Mouse (Mus musculus): ENCODE measurements at regions not wholly inside any gene's neighbourhood (a gene's known extent, or its start where the extent isn't known, plus 50 kb on each side); places are given as distances from the start of the nearest gene placed in this dataset.
A peak's percentile ranks its signal among the peaks of the same experiment; 100 is the strongest.

DNA sequence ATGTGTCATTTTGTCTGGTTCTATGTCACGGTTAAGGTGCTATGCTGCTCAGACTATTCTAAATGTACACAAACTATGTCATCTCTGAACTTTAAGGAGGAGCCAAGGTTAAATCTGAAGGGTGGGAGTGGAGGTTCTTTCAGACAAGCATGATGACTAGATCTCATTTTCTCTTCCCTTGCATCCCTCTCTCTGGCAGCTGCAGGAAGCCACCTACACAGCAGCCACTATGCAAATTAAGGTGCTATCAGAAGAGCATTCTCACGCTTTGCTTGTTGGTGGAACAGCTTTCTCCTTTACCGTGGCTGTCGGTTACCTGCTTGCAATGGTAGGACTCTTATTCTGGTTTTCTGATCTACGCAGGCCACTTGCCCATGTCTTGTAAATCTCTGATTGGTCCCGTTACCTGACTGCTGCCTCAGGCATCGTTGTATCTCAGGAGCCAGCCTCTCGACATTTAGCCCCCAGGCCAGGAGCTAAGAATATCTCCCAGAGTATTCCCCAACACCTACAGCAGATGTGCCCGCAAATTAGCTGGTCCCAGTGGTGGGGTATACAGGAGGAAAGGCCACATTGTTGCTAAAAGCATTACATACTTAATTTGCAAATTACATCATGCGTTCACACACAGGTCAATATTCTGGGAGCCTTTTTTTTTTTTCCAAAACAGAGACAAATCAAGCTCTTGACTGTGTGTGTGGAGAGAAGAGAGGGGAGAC, 192.6 kb downstream of the Emx2 start:
- Histone ChIP-seq H3K27ac (ENCODE audit: low read depth) (no peak overlapping the region), H3K27me3 (ENCODE audit: insufficient read depth, low read length) (no peaks in the 10 kb centered on the region), H3K4me3 (ENCODE audit: low read depth, low read length) (no peak overlapping the region), H3K36me3 (replicated peaks; ENCODE audit: insufficient read depth, low read length) (no peaks in the 10 kb centered on the region), H3K4me1 (ENCODE audit: insufficient read depth) (no peaks in the 10 kb centered on the region), H3K4me2 (ENCODE audit: low read depth, low read length) (no peak overlapping the region), H3K9me3 (ENCODE audit: low read length) (no peaks in the 10 kb centered on the region), H3K9ac (replicated peaks) (no peak overlapping the region)
- TF ChIP-seq EP300 (IDR thresholded peaks at IDR 0.05; ENCODE audit: low read depth) (no peak), CTCF (IDR thresholded peaks at IDR 0.05; ENCODE audit: low read depth) (no peak)
- no peak for ATAC-seq
- DNase-seq: no peak
- WGBS (ENCODE audit: insufficient replicate concordance): 62% methylated on average over 10 of the region's 10 CpGs

GRCm38 (mm10) chr19:59653631-59654367, 195.6 kb downstream of the Emx2 start:
- no peak overlapping the region for H3K27ac ChIP-seq (ENCODE audit: low read depth)
- H3K9ac ChIP-seq (replicated peaks): no peak overlapping the region
- H3K9me3 ChIP-seq (ENCODE audit: low read length): no peaks in the 10 kb centered on the region
- ATAC-seq: no peak
- 62% methylated on average over 18 of the region's 18 CpGs for WGBS (ENCODE audit: insufficient replicate concordance)
- no peak overlapping the region for H3K4me2 ChIP-seq (ENCODE audit: low read depth, low read length)
- no peaks in the 10 kb centered on the region for H3K36me3 ChIP-seq (replicated peaks; ENCODE audit: insufficient read depth, low read length)
- no peak overlapping the region for H3K4me3 ChIP-seq (ENCODE audit: low read depth, low read length)
- TF ChIP-seq EP300 (IDR thresholded peaks at IDR 0.05; ENCODE audit: low read depth) (no peak), CTCF (IDR thresholded peaks at IDR 0.05; ENCODE audit: low read depth) (no peak)
- DNase-seq: no peak
- H3K4me1 ChIP-seq (ENCODE audit: insufficient read depth): no peaks in the 10 kb centered on the region
- H3K27me3 ChIP-seq (ENCODE audit: insufficient read depth, low read length): no peaks in the 10 kb centered on the region

GRCm38 (mm10) chr19:59655321-59655720, 197.1 kb downstream of the Emx2 start:
- Histone ChIP-seq H3K4me3 (ENCODE audit: low read depth, low read length) (no peak overlapping the region), H3K4me2 (ENCODE audit: low read depth, low read length) (no peak overlapping the region), H3K9ac (replicated peaks) (no peak overlapping the region), H3K9me3 (ENCODE audit: low read length) (no peaks in the 10 kb centered on the region), H3K4me1 (ENCODE audit: insufficient read depth) (no peaks in the 10 kb centered on the region), H3K27me3 (ENCODE audit: insufficient read depth, low read length) (no peaks in the 10 kb centered on the region), H3K36me3 (replicated peaks; ENCODE audit: insufficient read depth, low read length) (no peaks in the 10 kb centered on the region), H3K27ac (ENCODE audit: low read depth) (no peak overlapping the region)
- TF ChIP-seq CTCF (IDR thresholded peaks at IDR 0.05; ENCODE audit: low read depth): no peak
- ATAC-seq (no peak), DNase-seq (no peak)
- 74% methylated on average over 2 of the region's 2 CpGs for WGBS (ENCODE audit: insufficient replicate concordance)

DNA sequence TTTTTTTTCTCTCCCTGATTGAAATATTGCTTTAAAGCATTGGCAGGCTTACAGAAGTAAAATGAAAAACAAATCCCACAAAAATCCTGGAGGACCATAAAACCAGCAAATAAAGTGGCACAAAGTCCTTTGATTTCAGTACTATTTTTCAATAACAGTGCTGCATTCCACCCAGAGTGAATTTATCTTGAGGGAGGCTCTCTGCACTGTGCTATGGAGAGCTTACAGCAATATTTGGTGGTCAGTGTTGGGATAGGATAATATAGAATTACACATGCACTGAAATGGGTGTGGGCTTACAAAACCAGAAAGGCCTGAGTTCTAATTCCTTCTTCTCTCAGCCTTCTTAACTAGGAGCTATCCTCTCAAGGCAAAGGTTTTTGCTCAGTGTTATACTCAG, 211.6 kb downstream of the Emx2 start:
- Histone ChIP-seq H3K27me3 (ENCODE audit: insufficient read depth, low read length) (no peaks in the 10 kb centered on the region), H3K4me1 (ENCODE audit: insufficient read depth) (no peaks in the 10 kb centered on the region), H3K9ac (replicated peaks) (no peak overlapping the region), H3K27ac (ENCODE audit: low read depth) (no peak overlapping the region), H3K9me3 (ENCODE audit: low read length) (no peaks in the 10 kb centered on the region), H3K4me3 (ENCODE audit: low read depth, low read length) (no peak overlapping the region), H3K36me3 (replicated peaks; ENCODE audit: insufficient read depth, low read length) (no peaks in the 10 kb centered on the region), H3K4me2 (ENCODE audit: low read depth, low read length) (no peak overlapping the region)
- no peak for DNase-seq
- TF ChIP-seq CTCF (IDR thresholded peaks at IDR 0.05; ENCODE audit: low read depth) (no peak), EP300 (IDR thresholded peaks at IDR 0.05; ENCODE audit: low read depth) (no peak)
- no peak for ATAC-seq

DNA sequence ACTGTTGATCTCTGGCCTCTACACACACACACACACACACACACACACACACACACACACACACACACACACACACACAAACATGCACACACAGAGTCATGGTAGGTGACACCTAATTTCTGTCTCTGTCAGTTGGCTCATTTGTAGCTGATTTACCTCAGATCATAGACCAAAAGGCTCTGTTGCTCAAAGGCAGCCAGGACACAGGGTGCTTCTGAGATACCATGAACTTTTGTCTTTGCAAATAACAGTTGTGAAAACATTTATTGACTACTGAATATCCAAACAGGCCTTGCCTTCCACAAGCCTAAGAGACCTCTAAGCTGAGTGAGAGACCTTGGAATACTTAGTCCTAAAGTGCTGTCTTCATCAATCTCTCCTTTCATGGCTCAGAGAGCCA, 215.4 kb downstream of the Emx2 start:
- Histone ChIP-seq H3K9me3 (ENCODE audit: low read length) (no peaks in the 10 kb centered on the region), H3K4me1 (ENCODE audit: insufficient read depth) (no peaks in the 10 kb centered on the region), H3K27me3 (ENCODE audit: insufficient read depth, low read length) (no peaks in the 10 kb centered on the region), H3K9ac (replicated peaks) (no peak overlapping the region), H3K4me3 (ENCODE audit: low read depth, low read length) (no peak overlapping the region), H3K4me2 (ENCODE audit: low read depth, low read length) (no peak overlapping the region), H3K27ac (ENCODE audit: low read depth) (no peak overlapping the region), H3K36me3 (replicated peaks; ENCODE audit: insufficient read depth, low read length) (no peaks in the 10 kb centered on the region)
- ATAC-seq (peak; percentile 68), DNase-seq (no peak)
- TF ChIP-seq CTCF (IDR thresholded peaks at IDR 0.05; ENCODE audit: low read depth) (no peak), EP300 (IDR thresholded peaks at IDR 0.05; ENCODE audit: low read depth) (no peak)

DNA sequence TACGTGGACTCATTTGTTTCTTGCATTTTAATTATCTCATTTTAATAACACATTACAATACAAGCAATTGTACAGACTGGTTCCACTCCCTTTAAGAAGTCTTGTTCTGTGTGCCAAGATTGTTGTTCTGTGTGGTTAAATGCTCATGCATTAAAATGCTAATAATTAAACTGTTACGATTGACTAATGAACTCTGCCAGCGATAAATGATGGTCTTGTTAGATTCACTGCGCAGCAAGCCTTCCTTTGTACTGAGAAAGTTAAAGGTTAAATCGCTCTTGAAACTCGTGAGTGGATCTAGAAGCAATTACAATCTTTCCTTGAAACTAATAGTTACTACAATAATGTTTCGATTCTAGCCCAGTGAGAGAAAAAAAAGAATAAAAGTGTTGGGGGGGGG, 221.0 kb downstream of the Emx2 start:
- Histone ChIP-seq H3K4me3 (ENCODE audit: low read depth, low read length) (no peak overlapping the region), H3K27ac (ENCODE audit: low read depth) (no peak overlapping the region), H3K9ac (replicated peaks) (no peak overlapping the region), H3K36me3 (replicated peaks; ENCODE audit: insufficient read depth, low read length) (no peaks in the 10 kb centered on the region), H3K27me3 (ENCODE audit: insufficient read depth, low read length) (no peaks in the 10 kb centered on the region), H3K4me2 (ENCODE audit: low read depth, low read length) (no peak overlapping the region), H3K4me1 (ENCODE audit: insufficient read depth) (no peaks in the 10 kb centered on the region), H3K9me3 (ENCODE audit: low read length) (no peaks in the 10 kb centered on the region)
- TF ChIP-seq EP300 (IDR thresholded peaks at IDR 0.05; ENCODE audit: low read depth) (no peak), CTCF (IDR thresholded peaks at IDR 0.05; ENCODE audit: low read depth) (no peak)
- DNase-seq: no peak
- 82% methylated on average over 7 of the region's 7 CpGs for WGBS (ENCODE audit: insufficient replicate concordance)
- no peak for ATAC-seq

Measured in liver, postnatal 0 days (tissue).